Mouse (Mus musculus): Measurements from ENCODE around the gene Sowahc. TPM values are rescaled to one million over a fixed set of nuclear protein-coding genes. Genes with fewer than 3 reads are reported as not detected.

The Sowahc gene
- total and polyA plus RNA-seq, 3 experiments = not detected

DNA sequence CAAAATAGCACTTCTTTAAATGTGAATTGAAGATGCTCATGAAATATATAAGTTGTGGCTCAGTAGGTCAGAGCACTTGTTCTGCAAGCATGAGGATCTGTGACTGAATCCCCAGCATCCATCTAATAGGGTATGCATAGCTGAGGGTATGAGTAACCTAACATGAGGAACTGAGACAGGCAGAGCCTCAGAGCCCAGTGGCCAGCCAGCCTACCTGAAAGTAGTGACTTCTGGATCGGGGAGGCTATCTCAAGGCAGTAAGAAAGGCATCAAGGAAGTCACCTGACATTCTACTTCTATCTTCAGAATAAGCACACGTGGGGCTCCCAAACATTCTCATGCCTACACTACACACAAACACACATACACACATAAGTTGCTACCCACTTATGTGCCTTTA, 3.4 kb downstream of the Sowahc start:
- no peaks in the 10 kb centered on the region for H3K9me3 ChIP-seq (replicated peaks; ENCODE audit: insufficient read depth, low read length)
- no peaks in the 10 kb centered on the region for H3K79me2 ChIP-seq (ENCODE audit: control insufficient read depth, insufficient read depth, low read length, poor library complexity)
- no peaks in the 10 kb centered on the region for H3K4me1 ChIP-seq (ENCODE audit: control insufficient read depth in 1 of 2, insufficient read depth in 2 of 2, low read length in 2 of 2)
- no peak for DNase-seq (ENCODE audit: low read depth, low spot score)
- no peak overlapping the region for H3K27ac ChIP-seq (ENCODE audit: control insufficient read depth, low read depth, low read length)
- no peaks in the 10 kb centered on the region for H3K36me3 ChIP-seq (ENCODE audit: control insufficient read depth in 1 of 2, insufficient read depth in 2 of 2, low read length in 2 of 2)
- no peak overlapping the region for H3K4me3 ChIP-seq (ENCODE audit: control insufficient read depth in 1 of 2, insufficient read depth in 1 of 2, low read depth in 2 of 2, low read length in 2 of 2)
- H3K27me3 ChIP-seq (ENCODE audit: control insufficient read depth in 1 of 2, insufficient read depth in 2 of 2, low read length in 2 of 2) = peaks cover 3 to 4% of the 10 kb centered on the region in 2 experiments; a peak in 3 of 4 replicates
- TF ChIP-seq MEF2A (IDR thresholded peaks at IDR 0.05; ENCODE audit: extremely low read depth, insufficient replicate concordance, low read depth, low read length, poor library complexity, severe bottlenecking) = no peak
- TF ChIP-seq POLR2AphosphoS5 (IDR thresholded peaks at IDR 0.05; ENCODE audit: borderline replicate concordance, low read depth, low read length) = no peak
- no peak for TF ChIP-seq RAD21 (IDR thresholded peaks at IDR 0.05; ENCODE audit: low read depth, low read length)
- no peak for TF ChIP-seq ZKSCAN1 (IDR thresholded peaks at IDR 0.05; ENCODE audit: low read depth, low read length)
- TF ChIP-seq MYC (IDR thresholded peaks at IDR 0.05; ENCODE audit: low read depth, low read length) = no peak
- no peak for TF ChIP-seq HCFC1 (IDR thresholded peaks at IDR 0.05; ENCODE audit: low read depth, low read length)
- TF ChIP-seq CTCF (IDR thresholded peaks at IDR 0.05 in 2 of 3, conservative IDR thresholded peaks at IDR 0.05 in 1 of 3; ENCODE audit: control insufficient read depth in 1 of 3, insufficient read depth in 1 of 3, low read depth in 2 of 3, low read length in 3 of 3, poor library complexity in 1 of 3, severe bottlenecking in 1 of 3) = no peak
- no peak for TF ChIP-seq ZMIZ1 (IDR thresholded peaks at IDR 0.05; ENCODE audit: low read depth, low read length)
- TF ChIP-seq E2F4 (IDR thresholded peaks at IDR 0.05; ENCODE audit: borderline replicate concordance, low read depth, low read length) = no peak
- no peak for TF ChIP-seq MAFK (IDR thresholded peaks at IDR 0.05; ENCODE audit: borderline replicate concordance, low read depth, low read length)
- TF ChIP-seq ZC3H11A (IDR thresholded peaks at IDR 0.05; ENCODE audit: low read depth, low read length) = no peak
- TF ChIP-seq UBTF (IDR thresholded peaks at IDR 0.05; ENCODE audit: borderline replicate concordance, insufficient read depth, low read depth, low read length) = no peak
- TF ChIP-seq MAZ (IDR thresholded peaks at IDR 0.05; ENCODE audit: low read depth, low read length) = no peak
- no peak for TF ChIP-seq USF2 (IDR thresholded peaks at IDR 0.05; ENCODE audit: borderline replicate concordance in 1 of 2, insufficient read depth in 1 of 2, low read depth in 1 of 2, low read length in 2 of 2)
- TF ChIP-seq BHLHE40 (IDR thresholded peaks at IDR 0.05; ENCODE audit: borderline replicate concordance, low read depth, low read length) = no peak
- TF ChIP-seq TCF12 (IDR thresholded peaks at IDR 0.05; ENCODE audit: low read depth, low read length) = no peak
- no peak for TF ChIP-seq SIN3A (IDR thresholded peaks at IDR 0.05; ENCODE audit: low read length)
- no peak overlapping the region for H3K9ac ChIP-seq (ENCODE audit: control insufficient read depth, low read depth, low read length, poor library complexity, severe bottlenecking)

- Histone ChIP-seq H3K9me3 (replicated peaks; ENCODE audit: insufficient read depth, low read length) (no peaks in the 10 kb centered on the region), H3K27ac (ENCODE audit: control insufficient read depth, low read depth, low read length) (no peak overlapping the region), H3K4me1 (ENCODE audit: control insufficient read depth in 1 of 2, insufficient read depth in 2 of 2, low read length in 2 of 2) (no peaks in the 10 kb centered on the region), H3K9ac (ENCODE audit: control insufficient read depth, low read depth, low read length, poor library complexity, severe bottlenecking) (no peak overlapping the region), H3K4me3 (ENCODE audit: control insufficient read depth in 1 of 2, insufficient read depth in 1 of 2, low read depth in 2 of 2, low read length in 2 of 2) (no peak overlapping the region), H3K27me3 (ENCODE audit: control insufficient read depth in 1 of 2, insufficient read depth in 2 of 2, low read length in 2 of 2) (peaks cover 3 to 9% of the 10 kb centered on the region in 2 experiments; a peak in 3 of 4 replicates), H3K79me2 (ENCODE audit: control insufficient read depth, insufficient read depth, low read length, poor library complexity) (no peaks in the 10 kb centered on the region), H3K36me3 (ENCODE audit: control insufficient read depth in 1 of 2, insufficient read depth in 2 of 2, low read length in 2 of 2) (no peaks in the 10 kb centered on the region)
- no peak for DNase-seq (ENCODE audit: low read depth, low spot score)
- TF ChIP-seq EP300 (IDR thresholded peaks at IDR 0.05; ENCODE audit: low read depth in 1 of 2, low read length in 2 of 2) (no peak), RCOR1 (IDR thresholded peaks at IDR 0.05; ENCODE audit: low read depth, low read length) (no peak), MAZ (IDR thresholded peaks at IDR 0.05; ENCODE audit: low read depth, low read length) (no peak), KAT2A (conservative IDR thresholded peaks at IDR 0.05; ENCODE audit: low read depth, low read length) (no peak), POLR2AphosphoS2 (IDR thresholded peaks at IDR 0.05; ENCODE audit: low read length) (no peak), MAX (IDR thresholded peaks at IDR 0.05; ENCODE audit: low read length) (no peak), NRF1 (IDR thresholded peaks at IDR 0.05; ENCODE audit: insufficient read depth, low read depth, low read length, poor library complexity, severe bottlenecking) (no peak), MEF2A (IDR thresholded peaks at IDR 0.05; ENCODE audit: extremely low read depth, insufficient replicate concordance, low read depth, low read length, poor library complexity, severe bottlenecking) (no peak), NELFE (IDR thresholded peaks at IDR 0.05; ENCODE audit: low read depth, low read length) (no peak)
These were observed 7.6 kb downstream of the Sowahc start for GRCm38 (mm10) chr10:59229205-59229820.
